Mouse (Mus musculus) cerebellum, adult 2 months (tissue): ENCODE results near the gene 4930435E12Rik.

ENCODE experiments used
- CTCF ChIP-seq: fragments of 200-500 bp; IDR thresholded peaks from 2 replicates; pipeline ENCODE4 v1.5.1; 2011; ENCODE audit warnings: low read depth, mild to moderate bottlenecking, control low read depth, low read length, moderate library complexity, borderline replicate concordance; ENCODE audit not compliant: insufficient read depth
- POLR2A ChIP-seq: fragments of 200-500 bp; IDR thresholded peaks from 2 replicates; pipeline ENCODE4 v1.6.1; 2011; ENCODE audit warnings: low read length, control low read depth, borderline replicate concordance; ENCODE audit not compliant: insufficient read depth

- no peak for TF ChIP-seq POLR2A
- TF ChIP-seq CTCF, result no peak
Measured at GRCm38 (mm10) chr16:38789966-38790365, 38.6 kb downstream of the 4930435E12Rik start.
